Mouse (Mus musculus): ENCODE measurements at regions not wholly inside any gene's neighbourhood (a gene's known extent, or its start where the extent isn't known, plus 50 kb on each side); places are given as distances from the start of the nearest gene placed in this dataset.

DNA sequence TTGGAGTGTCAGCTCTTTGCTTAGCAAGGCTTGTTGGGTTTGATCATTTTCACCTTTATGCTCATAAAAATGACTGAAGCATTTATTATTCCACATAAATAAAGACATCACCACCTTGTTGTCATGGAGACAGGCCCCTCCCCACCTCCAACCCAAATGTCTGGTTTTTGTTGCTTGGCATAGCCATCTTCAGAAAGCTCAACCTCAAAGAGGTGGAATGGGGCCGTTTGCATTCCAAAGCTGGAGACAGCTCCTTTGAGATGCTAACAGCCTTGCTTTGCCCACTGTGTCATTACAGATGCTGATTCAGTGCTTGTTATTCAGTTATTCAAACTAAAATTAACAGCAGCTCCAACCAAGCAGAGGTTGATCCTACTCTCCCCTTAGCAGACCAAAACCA lies 51.9 kb upstream of the Lgalsl start:
- DNase-seq (ENCODE audit: low spot score), result no peak

DNA sequence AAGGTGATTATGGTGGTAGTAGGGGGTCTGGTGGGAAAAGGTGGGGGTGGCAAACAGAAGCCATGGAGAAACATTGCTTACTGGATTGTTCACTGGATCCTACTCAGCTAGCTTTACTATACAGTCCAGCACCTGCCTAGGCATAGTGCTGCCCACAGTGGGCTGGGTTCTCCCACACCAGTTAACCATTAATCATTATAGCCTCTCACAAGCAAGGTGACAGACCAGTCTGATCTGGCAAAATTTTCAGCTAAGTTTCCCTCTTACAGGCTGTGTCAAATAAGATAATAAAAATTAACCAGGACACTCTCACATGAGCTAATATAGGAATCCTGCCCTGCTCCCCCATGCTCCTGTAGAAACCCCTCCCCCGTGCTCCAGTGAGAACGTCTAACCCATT lies 53.1 kb upstream of the Lgalsl start:
- no peak for DNase-seq (ENCODE audit: low spot score)

DNA sequence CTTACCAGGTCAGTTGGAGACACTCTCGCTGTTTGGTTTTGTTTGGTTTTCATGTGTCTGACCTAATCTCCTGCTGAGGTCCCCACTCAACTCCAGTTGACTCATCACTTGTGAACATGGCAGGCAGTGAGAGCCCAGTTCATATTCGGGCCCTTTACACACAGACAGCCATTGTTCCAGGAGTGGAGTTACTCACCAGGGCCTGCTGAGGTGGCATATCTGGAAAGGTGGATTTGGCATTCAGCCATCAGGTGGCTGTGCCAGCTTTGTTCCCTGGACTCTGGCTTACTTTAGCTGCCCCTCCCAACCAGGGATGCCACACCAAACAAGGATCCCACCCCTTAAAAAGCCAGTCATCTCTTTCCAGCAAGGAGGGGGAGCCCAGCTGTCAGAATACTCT lies 56.2 kb upstream of the Lgalsl start:
- no peak for DNase-seq (ENCODE audit: low spot score)

DNA sequence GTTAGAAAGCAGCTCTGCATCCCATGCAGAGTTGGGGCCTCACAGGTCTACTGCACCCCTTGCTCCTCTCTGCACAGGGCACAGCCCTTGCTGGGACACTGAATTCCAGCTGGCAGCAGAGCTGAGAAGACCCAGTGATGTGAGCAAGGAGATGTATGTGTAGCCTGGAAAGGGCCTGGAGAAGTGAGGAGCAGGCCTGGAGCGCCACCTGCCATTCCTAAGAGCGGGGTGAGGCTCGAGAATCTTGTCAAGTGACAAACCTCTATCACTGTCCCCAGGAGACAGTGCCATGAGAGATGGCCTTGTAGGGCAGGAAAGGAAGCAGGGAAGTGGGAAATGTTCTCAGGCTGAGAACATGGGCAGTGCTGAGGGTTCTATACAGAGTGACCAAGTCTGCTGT lies 59.6 kb upstream of the Lgalsl start:
- DNase-seq (ENCODE audit: low spot score), result no peak

DNA sequence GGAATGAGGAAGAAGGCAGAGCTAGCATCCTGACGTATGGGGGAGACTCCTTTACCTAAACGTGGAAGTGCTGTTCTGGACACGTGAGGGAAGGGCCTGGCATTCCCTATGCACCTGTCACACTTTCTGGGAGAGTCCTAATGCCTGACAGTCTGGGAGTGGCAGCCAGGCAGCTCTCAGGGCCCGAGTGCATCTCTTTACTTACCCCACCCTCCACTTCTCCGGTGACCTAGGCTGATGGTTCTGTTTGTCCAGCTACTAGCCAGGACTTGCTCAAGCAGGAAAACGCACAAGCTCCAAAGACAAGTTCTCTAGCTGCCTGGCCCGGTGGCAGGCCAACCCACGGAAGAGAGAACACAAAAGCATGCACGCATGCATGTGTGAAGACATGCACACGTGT lies 60.9 kb upstream of the Lgalsl start:
- DNase-seq (ENCODE audit: low spot score), result no peak

DNA sequence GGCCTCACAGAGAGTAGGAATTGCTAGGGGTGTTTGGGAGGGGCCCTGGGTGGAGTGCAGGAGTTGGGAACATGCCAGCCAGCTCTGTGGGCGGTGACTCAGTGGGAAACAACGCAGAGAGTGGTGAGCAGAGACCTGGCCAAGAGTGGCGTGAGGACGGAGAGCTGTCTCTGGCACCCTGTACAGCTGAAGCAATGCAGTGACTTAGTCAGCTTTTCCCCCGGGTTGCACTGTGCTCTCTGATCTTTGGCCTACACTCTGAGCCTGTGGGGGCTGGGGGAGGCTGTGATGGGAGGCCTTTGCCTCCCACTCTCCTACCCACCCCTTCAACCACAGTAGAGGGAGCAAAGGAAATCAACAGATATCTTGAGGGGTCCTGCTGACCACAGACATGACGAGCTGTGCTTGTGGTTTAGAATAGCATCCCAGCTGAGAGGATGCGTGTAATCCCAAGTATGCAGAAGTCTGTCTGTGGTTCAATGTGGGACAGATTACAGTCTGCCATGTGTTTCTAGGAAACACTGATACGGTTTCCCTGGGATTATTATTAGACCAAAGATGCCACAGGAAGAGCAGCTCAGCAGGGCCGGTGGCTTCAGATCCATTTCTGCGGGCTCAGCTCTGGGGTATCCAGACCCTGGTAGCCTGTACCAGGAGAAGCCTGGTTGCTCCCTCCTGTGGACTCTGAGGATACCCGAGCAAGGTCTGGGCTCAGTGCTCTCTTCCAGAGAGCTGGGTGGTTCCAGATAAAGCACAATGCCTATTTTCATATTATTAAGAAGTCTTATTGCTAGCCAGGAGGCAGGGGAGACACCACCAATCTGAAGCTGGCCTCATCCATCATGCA lies 65.6 kb upstream of the Lgalsl start:
- no peak for DNase-seq (ENCODE audit: low spot score)

DNA sequence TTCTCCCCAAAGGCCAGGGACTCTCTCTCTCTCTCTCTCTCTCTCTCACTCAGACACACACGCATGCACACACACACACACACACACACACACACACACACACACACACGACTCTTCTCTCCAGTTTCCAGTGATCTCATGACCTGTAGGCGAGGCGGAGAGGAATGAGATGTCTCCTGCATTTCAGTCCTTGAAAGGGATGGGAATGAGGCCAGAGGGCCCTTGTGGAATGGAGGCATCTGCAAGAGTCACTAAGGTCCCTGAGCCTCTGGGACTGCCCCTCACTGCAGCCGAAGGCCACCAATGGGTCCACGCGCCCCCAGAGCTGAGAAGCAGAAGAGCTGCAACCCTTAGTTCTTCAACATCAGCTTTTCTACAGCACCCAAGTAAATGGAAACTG lies 66.6 kb upstream of the Lgalsl start:
- DNase-seq (ENCODE audit: low spot score), result no peak

DNA sequence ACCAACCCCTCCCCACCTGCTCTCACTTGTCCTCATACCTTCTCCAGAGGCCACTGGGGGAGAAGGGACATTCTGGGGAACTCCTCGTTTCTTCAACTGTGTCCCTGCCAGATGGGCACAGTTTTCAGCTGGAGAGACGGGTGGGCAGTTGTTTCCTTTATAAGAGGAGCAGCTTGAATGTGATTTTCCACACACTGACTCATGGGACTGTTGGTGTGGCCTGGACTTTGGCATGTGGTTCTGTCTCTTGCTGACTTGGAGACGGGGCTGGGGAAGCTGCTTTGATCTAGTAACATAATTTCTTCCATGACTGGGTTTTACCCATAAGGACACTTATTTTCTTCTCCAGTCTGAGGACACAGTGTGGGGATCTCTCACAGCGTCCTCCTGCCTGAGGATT lies 67.7 kb upstream of the Lgalsl start:
- DNase-seq (ENCODE audit: low spot score), result no peak

DNA sequence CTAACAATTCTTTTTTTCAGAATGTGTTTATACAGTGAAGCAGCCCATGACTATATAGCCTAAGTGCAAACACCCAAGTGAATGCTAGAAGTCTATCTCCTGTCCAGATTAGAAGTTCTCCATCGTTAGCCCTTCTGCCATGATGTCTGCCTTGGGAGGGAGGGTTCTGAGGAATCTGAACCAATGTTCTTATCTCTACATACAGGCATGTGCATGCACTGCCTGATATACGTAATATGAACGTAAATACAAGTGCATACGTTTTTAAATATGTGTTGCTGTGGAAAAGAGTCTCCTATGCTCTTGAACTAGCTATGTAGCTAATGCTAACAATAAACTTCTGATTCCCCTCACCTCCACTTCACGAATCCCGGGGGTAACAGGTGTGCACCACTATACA lies 68.9 kb upstream of the Lgalsl start:
- DNase-seq (ENCODE audit: low spot score), result no peak

DNA sequence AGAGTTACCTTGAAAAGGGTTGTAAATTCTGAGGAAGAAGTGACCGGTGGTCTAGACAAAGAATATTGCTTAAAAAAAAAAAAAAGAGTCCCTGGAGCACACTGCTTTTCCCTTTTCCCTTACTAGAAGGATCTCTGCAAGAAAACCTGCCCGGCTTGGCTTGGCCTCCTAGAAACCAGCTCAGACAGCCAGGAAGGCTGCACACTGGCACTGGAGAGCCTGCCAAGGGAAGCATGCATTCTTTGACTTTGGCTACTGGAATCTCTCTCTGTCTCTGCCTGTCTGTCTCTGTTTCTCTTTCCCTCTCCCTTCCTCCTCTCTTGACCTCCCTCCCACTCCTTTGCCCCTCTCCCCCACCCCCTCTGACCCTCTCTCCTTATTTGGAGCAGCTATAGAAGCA lies 71.1 kb upstream of the Lgalsl start:
- no peak for DNase-seq (ENCODE audit: low spot score)

DNA sequence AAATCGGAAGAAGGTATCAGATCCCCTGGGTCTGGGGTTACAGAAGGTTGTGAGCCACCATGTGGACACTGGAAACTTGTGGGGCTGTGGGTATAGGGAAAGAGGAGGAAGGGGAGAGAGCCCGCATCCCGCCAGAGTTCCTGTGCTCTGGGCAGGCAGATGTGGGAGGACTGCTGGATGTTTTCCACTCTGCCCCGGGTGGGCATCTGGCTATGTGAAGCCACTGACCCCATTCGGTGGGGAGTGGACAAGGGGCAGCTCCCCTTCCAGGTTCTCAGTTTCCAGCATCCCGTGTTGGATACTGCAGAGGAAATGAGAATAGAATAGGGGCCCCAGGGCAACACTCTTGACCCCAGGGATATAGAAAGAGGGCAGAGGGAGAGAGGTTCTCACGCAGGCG lies 72.1 kb upstream of the Lgalsl start:
- DNase-seq (ENCODE audit: low spot score), result no peak

DNA sequence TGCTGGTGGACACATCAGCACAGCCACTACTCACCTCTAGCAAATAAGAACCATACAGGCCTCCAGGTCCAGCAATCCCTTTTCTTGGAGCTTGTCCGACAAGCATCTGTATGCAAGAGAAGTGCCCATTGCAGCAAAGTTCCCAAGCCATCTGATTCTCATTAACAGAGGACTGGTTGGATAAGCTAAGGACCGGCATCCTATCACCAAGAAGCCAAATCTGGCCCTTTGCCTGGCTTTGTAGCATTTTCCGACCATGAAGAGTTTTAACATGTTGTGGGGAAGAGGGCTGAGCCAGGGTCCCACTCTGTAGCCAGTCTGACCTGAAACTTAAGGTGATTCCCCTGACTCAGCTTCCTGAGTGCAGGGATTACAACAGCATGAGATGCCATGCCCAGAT lies 77.1 kb upstream of the Lgalsl start:
- no peak for DNase-seq (ENCODE audit: low spot score)

DNA sequence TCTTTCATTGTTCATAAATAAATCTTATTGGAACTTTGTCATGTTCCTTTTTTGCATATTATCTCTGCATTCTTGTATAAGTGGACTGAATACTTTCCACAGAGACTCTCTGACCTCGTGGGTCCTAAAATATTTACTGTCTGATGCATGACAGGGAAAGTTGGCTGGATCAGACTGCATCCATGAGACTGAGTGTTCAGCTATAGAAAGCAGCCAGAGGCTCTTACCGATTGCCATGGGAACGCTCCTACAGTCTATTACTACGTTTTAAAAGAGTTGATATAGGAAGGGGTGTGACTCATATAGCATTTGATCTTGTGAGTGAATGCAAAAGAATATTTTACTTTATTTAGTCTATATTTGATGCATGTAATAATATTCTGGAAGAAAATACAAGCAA lies 77.6 kb upstream of the Lgalsl start:
- DNase-seq (ENCODE audit: low spot score), result no peak

DNA sequence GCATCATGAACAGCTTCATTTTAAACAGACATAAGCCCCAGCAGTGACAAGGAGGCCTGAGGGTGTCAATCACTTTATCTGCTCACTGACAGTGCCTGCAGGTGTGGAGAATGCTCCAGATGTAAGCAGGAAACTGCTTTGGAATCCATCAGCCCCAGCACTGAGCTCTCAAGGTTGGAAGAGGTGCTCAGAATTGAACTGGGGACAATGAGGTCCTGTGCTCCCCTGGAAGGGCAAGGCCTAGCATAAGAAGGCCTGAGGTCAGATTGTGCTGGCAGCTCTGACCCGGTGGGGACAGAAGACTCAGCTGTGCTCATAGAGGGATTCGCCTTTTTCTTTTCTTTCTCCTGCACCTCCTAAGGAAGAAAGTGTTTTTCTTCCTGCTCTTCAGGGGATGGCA lies 82.2 kb upstream of the Lgalsl start:
- no peak for DNase-seq (ENCODE audit: low spot score)

DNA sequence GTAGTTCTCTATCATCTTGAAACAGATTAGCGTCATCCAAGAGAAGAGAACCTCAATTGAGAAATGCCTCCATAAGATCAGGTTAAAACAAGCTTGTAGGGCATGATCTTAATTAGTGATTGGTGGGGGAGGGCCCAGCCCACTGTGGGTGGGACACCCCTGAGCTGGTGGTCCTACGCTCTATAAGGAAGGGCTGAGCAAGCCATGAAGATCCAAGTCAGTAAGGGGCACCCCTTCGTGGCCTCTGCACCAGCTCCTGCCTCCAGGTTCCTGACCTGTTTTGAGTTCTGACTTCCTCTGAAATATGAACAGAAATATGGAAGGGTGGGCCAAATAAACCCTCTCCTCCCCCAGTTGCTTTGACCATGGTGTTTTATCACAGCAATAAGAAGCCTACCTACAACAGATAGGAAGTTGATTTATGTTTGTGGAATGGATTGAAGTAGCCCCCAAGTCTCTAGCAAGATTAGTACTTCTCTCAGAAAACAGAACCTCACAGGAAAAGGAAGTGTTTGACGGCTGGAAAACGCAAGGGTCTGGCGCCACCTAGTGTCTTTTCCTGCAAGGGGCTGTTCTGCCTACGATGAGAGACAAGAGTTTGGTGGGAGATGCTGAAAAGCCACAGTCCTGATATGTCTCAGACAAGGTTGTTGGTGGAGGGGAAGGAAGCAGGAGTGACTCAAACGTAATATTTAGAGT lies 82.9 kb upstream of the Lgalsl start:
- DNase-seq (ENCODE audit: low spot score), result peak; percentile 87

DNA sequence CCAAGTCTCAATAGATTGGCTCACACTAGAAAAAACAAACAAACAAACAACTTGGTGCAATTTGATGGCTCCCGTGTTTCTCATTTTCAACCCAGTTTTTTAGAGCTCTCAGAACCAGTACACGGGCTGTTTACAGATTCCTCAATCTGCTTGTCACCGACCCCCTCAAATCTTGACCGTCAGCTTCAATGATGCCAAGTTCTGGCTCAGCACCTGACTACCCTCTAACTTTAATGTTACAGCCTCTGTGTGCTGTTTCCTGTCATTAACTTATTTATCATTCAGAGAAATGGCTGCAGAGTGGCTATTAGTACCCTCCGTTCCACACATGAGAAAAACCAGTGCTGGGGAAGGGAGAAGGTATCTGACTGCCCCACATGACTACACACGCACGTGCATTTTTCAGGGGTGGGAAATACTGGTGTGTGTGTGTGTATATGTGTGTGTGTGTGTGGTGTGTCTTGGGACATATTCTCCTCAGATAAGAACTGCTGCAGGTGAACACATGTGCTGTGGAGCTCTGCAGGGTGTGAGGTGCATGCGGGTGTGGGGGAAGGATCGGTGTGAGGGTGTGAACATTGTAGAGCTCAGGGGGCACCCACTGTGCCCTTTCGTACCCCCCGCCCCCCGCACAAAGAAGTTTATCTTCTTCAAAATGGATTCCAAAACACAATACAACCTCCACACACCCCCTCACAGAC lies 83.6 kb upstream of the Lgalsl start:
- no peak for DNase-seq (ENCODE audit: low spot score)

DNA sequence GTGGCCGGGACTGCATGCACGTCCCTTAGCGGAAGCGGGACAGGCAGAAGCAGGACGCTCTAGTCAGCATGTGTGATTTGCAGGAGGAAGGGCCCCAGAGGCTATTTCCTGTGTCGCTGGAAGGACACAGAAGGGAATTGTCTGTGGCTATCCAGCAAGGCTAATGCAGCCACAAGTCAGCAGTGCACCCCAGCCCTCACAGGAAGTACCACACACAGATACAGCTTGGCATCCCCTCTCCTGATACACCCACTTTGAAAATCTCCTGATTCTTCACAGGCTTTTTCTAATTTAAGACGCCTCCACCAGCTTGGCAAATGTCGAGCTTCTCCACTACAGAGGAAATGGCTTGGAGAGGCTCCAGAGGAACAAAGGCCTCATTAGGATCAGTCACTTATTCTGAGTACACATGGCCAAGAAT lies 84.3 kb upstream of the Lgalsl start:
- DNase-seq (ENCODE audit: low spot score), result peak; percentile 63

DNA sequence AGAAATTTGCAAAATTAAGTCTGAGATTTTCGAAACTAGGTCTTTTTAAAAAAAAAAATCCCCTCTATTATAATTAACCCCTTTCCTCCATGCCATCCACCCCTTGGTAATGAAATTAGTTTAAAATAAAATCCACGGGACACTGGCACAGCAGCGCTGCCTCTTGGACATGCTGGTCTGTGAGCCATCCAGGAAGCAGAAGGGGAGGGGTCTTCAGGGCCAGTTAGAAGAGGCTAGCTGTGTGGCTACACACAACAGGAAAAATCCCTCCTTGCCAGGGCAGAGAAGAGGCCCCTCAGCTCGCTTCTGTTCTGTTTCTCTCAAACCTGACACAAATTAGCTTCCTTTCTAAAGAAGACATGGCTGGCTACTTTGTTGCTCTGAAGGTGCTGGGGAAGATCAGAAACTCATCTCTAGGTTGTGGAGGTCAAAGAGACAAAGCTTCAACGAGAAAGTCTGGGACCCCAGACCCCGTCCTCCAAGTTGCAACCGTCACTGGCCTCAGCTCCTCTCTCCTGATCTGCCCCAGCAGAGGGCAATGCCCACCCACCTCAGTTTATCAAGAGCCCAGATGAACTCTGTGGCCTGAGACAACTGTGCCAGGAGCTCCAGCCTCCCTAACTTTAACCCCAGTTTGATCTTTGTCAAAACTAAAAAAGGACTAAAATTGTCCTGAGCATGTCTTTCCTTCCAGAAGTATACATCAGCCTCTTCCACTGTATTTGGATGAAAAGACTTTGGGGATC lies 85.0 kb upstream of the Lgalsl start:
- DNase-seq (ENCODE audit: low spot score), result peak; percentile 9

DNA sequence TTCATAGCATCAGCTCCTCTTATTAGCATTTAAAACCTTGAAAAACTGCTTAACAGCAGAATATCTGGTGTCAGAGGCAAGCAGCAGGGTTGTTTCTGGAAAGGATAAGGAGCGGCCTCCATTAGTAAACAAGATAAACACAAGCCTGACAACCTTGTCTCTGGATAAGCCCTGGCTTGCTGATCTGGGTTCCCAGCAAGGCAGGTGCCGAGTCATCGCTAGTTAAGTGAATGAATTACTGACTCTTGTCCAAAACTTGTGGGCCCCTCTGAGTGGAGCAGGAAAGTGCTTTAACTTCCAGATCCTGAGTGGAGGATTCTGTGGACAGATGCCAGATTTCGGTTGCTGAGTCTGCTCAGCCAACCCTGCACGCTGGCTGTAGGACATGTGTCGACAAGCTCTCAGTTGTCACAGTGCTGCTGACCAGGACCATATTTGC lies 85.6 kb upstream of the Lgalsl start:
- DNase-seq (ENCODE audit: low spot score), result peak; percentile 18

DNA sequence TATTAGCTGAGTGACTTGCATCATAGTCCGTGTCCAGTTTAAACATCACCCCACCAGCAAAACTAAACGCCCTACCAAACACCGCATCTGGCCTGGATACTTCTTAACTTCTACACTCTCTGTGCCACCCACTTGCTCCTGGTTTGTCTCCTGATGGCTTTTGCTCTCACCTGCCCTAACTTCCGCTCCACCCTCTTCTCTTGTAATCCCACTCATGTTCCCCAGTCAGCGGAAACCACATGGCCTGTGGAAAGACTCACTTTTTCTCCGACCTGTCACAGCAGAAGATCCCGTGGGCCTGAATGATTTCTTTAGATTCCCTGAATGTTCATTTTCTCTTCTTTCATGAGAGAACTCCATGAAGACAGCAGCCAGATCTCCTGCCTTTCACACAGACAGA lies 86.1 kb upstream of the Lgalsl start:
- DNase-seq (ENCODE audit: low spot score), result no peak

DNA sequence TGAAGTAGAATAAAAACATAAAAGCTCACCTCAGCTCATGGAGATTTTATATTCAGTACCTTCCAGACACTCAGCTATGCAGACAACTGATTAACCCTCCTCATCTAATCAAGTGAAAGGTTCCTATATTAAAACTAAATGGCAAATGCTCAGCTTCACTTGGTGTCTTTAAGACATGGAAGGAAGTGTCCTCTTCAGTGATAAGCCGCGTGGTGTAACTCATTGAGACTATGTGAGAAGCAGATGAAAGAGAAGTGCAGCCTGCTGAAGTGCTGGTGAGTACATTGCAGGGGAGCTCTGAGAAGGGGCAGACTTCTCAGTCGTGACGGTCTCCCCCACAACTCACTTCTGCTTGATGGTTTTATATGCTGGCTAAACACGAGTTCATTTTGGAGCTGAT lies 86.6 kb upstream of the Lgalsl start:
- no peak for DNase-seq (ENCODE audit: low spot score)

DNA sequence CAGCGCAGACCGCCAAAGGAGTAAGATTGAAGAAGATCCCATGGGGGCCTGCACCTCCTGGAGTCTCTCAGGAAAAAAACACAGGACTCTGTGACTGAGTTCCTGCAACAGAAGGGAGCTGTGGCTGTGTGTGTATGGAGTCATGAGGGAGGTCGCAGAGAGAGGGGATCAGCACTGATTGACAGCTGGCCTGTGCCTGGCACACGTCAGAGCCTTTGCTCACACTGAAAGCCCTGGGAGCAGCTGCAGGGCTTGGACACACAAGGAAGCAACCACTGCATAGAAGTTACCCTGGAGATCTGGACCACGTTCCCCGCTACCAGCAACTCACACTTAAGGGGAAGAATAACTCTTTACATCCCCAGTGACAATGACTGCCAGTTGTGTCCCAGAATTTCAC lies 92.3 kb upstream of the Lgalsl start:
- no peak for DNase-seq (ENCODE audit: low spot score)
